Mouse (Mus musculus): Measurements from ENCODE around the gene Mylip. TPM values are rescaled to one million over a fixed set of nuclear protein-coding genes. Genes with fewer than 3 reads are reported as not detected.

Mylip gene
- polyA plus RNA-seq, 1 experiment from 2014 or later, result 5.2 TPM

Other genes with a start within 250 kb of the Mylip start
- gene Gmpr, start 117.7 kb downstream of the Mylip start, polyA plus RNA-seq (2015; fragmentation: Nextera tagmentation; extraction: Ambion mirVana), result 19.6 and 23.0 TPM in 2 replicates